Mouse (Mus musculus) liver, embryonic 12.5 days (tissue): ENCODE measurements around the gene Adprh. TPM values are rescaled to one million over a fixed set of nuclear protein-coding genes. Genes with fewer than 3 reads are reported as not detected.

Experiments used
- ATAC-seq: fragments of 200-750 bp; cut with Nextera tagmentation; 2 replicates; pipeline ENCODE4 v1.8.0; 2017; ENCODE audit warnings: moderate number of reproducible peaks, mild to moderate bottlenecking, moderate library complexity
- H3K27ac ChIP-seq: fragments of 300-500 bp; sonication (generic); 2 replicates; pipeline ENCODE4 v1.5.1; 2016; ENCODE audit warnings: mild to moderate bottlenecking
- H3K27me3 ChIP-seq: fragments of 300-500 bp; sonication (generic); replicated peaks from 2 replicates; pipeline ENCODE4 v1.6.1; 2016; ENCODE audit warnings: mild to moderate bottlenecking, moderate library complexity
- H3K36me3 ChIP-seq: fragments of 300-500 bp; sonication (generic); 2 replicates; pipeline ENCODE4 v1.6.1; 2016; ENCODE audit warnings: mild to moderate bottlenecking, moderate library complexity
- H3K4me1 ChIP-seq: fragments of 300-500 bp; sonication (generic); 2 replicates; pipeline ENCODE4 v1.6.1; 2016
- H3K4me2 ChIP-seq: fragments of 300-500 bp; sonication (generic); 2 replicates; pipeline ENCODE4 v1.6.1; 2016; ENCODE audit warnings: mild to moderate bottlenecking, moderate library complexity
- H3K4me3 ChIP-seq: fragments of 300-500 bp; sonication (generic); 2 replicates; pipeline ENCODE4 v1.5.1; 2016; ENCODE audit warnings: mild to moderate bottlenecking, moderate library complexity
- H3K9ac ChIP-seq: fragments of 300-500 bp; sonication (generic); 2 replicates; pipeline ENCODE4 v1.6.1; 2016; ENCODE audit warnings: mild to moderate bottlenecking, moderate library complexity
- H3K9me3 ChIP-seq: fragments of 300-500 bp; sonication (generic); replicated peaks from 2 replicates; pipeline ENCODE4 v1.6.1; 2016; ENCODE audit warnings: mild to moderate bottlenecking, moderate library complexity
- WGBS: fragments of 180-500 bp; shearing (Covaris S2); methylation state at CpG from one replicate; pipeline ENCODE4 v1.1.7; 2016; ENCODE audit not compliant: insufficient replicate concordance; 5-methylcytosine and 5-hydroxymethylcytosine counted together
- polyA plus RNA-seq: library from polyadenylated mRNA; unstranded; fragments of >200 nt; fragmentation: Nextera tagmentation; extraction: Ambion mirVana; gene quantifications from 2 replicates; pipeline ENCODE4 v1.2.1, GENCODE M21; 2016

Gene Adprh
- polyA plus RNA-seq, 1 experiment from 2014 or later: 53.5 TPM

- ATAC-seq: peak; percentile 14; the same call in 1 of the 2 replicates
- Histone ChIP-seq H3K4me1 (peaks cover 40% of the 10 kb centered on the region), H3K4me2 (peak overlapping the region; percentile 57), H3K36me3 (no peaks in the 10 kb centered on the region), H3K27ac (no peak overlapping the region), H3K27me3 (peaks cover 12% of the 10 kb centered on the region; the same call in 1 of the 2 replicates), H3K4me3 (no peak overlapping the region), H3K9me3 (no peaks in the 10 kb centered on the region), H3K9ac (no peak overlapping the region)
- 73% methylated on average over 9 of the region's 9 CpGs for WGBS
Measured at GRCm38 (mm10) chr16:38400311-38400960, 52.1 kb downstream of the Adprh start.

GRCm38 (mm10) chr16:38399531-38400231 lies 52.8 kb downstream of the Adprh start:
- WGBS: 12% methylated on average over 17 of the region's 17 CpGs
- peaks cover 12% of the 10 kb centered on the region; the same call in 1 of the 2 replicates for H3K27me3 ChIP-seq
- peaks cover 40% of the 10 kb centered on the region for H3K4me1 ChIP-seq
- H3K4me3 ChIP-seq: peak overlapping the region; percentile 17; the same call in 1 of the 2 replicates
- H3K9me3 ChIP-seq: no peaks in the 10 kb centered on the region
- ATAC-seq: peak; percentile 80
- no peaks in the 10 kb centered on the region for H3K36me3 ChIP-seq
- peak overlapping the region; percentile 57 for H3K4me2 ChIP-seq
- peak overlapping the region; percentile 48 for H3K9ac ChIP-seq
- peak overlapping the region; percentile 67 for H3K27ac ChIP-seq

GRCm38 (mm10) chr16:38399076-38399475 lies 53.4 kb downstream of the Adprh start:
- no peaks in the 10 kb centered on the region for H3K36me3 ChIP-seq
- no peaks in the 10 kb centered on the region for H3K9me3 ChIP-seq
- peaks cover 44% of the 10 kb centered on the region for H3K4me1 ChIP-seq
- peak overlapping the region; percentile 57 for H3K27ac ChIP-seq
- no peak overlapping the region for H3K4me3 ChIP-seq
- H3K27me3 ChIP-seq: peaks cover 12% of the 10 kb centered on the region; the same call in 1 of the 2 replicates
- H3K4me2 ChIP-seq: peak overlapping the region; percentile 57
- ATAC-seq: peak; percentile 27; the same call in 1 of the 2 replicates
- H3K9ac ChIP-seq: no peak overlapping the region
- WGBS: 37% methylated on average over 3 of the region's 3 CpGs

- 77% methylated on average over 6 of the region's 6 CpGs for WGBS
- ATAC-seq: no peak
- H3K4me2 ChIP-seq: no peak overlapping the region
- H3K27ac ChIP-seq: no peak overlapping the region
- no peak overlapping the region for H3K9ac ChIP-seq
- no peaks in the 10 kb centered on the region for H3K36me3 ChIP-seq
- H3K9me3 ChIP-seq: no peaks in the 10 kb centered on the region
- H3K27me3 ChIP-seq: peaks cover 8% of the 10 kb centered on the region; the same call in 1 of the 2 replicates
- H3K4me3 ChIP-seq: no peak overlapping the region
- H3K4me1 ChIP-seq: peaks cover 43% of the 10 kb centered on the region
Measured at GRCm38 (mm10) chr16:38398266-38398665, 54.2 kb downstream of the Adprh start.

GRCm38 (mm10) chr16:38396155-38396554 lies 56.3 kb downstream of the Adprh start:
- WGBS: 52% methylated on average over 13 of the region's 13 CpGs

GRCm38 (mm10) chr16:38395060-38395730 lies 57.3 kb downstream of the Adprh start:
- Histone ChIP-seq H3K4me2 (no peak overlapping the region), H3K27me3 (no peaks in the 10 kb centered on the region), H3K9ac (no peak overlapping the region), H3K4me3 (no peak overlapping the region), H3K36me3 (no peaks in the 10 kb centered on the region), H3K4me1 (peaks cover 29% of the 10 kb centered on the region), H3K9me3 (no peaks in the 10 kb centered on the region), H3K27ac (no peak overlapping the region)
- ATAC-seq: no peak
- WGBS: 36% methylated on average over 6 of the region's 6 CpGs

More at GRCm38 (mm10) chr16:38396155-38396554, 56.3 kb downstream of the Adprh start:
- no peak overlapping the region for H3K27ac ChIP-seq
- H3K4me3 ChIP-seq: no peak overlapping the region
- no peak overlapping the region for H3K4me2 ChIP-seq
- no peaks in the 10 kb centered on the region for H3K9me3 ChIP-seq
- no peaks in the 10 kb centered on the region for H3K36me3 ChIP-seq
- ATAC-seq: no peak
- no peak overlapping the region for H3K9ac ChIP-seq
- H3K27me3 ChIP-seq: peaks cover 8% of the 10 kb centered on the region; the same call in 1 of the 2 replicates
- peaks cover 38% of the 10 kb centered on the region for H3K4me1 ChIP-seq

GRCm38 (mm10) chr16:38394191-38394618 lies 58.3 kb downstream of the Adprh start:
- Histone ChIP-seq H3K27ac (no peak overlapping the region), H3K9me3 (no peaks in the 10 kb centered on the region), H3K4me1 (peaks cover 19% of the 10 kb centered on the region), H3K4me3 (no peak overlapping the region), H3K36me3 (no peaks in the 10 kb centered on the region), H3K27me3 (no peaks in the 10 kb centered on the region), H3K9ac (no peak overlapping the region), H3K4me2 (no peak overlapping the region)
- 57% methylated on average over 8 of the region's 8 CpGs for WGBS
- ATAC-seq: no peak

Other genes with a start within 250 kb of the Adprh start
- 1.4 and 1.8 TPM in 2 replicates for gene Nr1i2, start 157.9 kb downstream of the Adprh start, polyA plus RNA-seq
- gene Maats1, start 110.6 kb downstream of the Adprh start, polyA plus RNA-seq: 0.05 TPM in 1 of 2 replicates, not detected in the other
- gene Cox17, start 105.7 kb downstream of the Adprh start, polyA plus RNA-seq: 404 and 417 TPM in 2 replicates
- gene Gm21987, start 105.7 kb downstream of the Adprh start, polyA plus RNA-seq: not detected in 2 replicates
- gene Popdc2, start 90.5 kb downstream of the Adprh start, polyA plus RNA-seq: 20.3 and 24.8 TPM in 2 replicates
- gene Pla1a, start 19.6 kb downstream of the Adprh start, polyA plus RNA-seq: 3.4 TPM in 2 replicates
- gene Cd80, start 2.9 kb upstream of the Adprh start, polyA plus RNA-seq: 0.12 and 0.19 TPM in 2 replicates
- 19.7 and 19.9 TPM in 2 replicates for gene Timmdc1, start 70.0 kb upstream of the Adprh start, polyA plus RNA-seq
- 17.7 and 18.3 TPM in 2 replicates for gene Poglut1, start 97.6 kb upstream of the Adprh start, polyA plus RNA-seq
- gene Tmem39a, start 106.0 kb upstream of the Adprh start, polyA plus RNA-seq: 41.3 and 48.6 TPM in 2 replicates